Mouse (Mus musculus): ENCODE data around the gene Fam166b.

Gene Fam166b

GRCm38 (mm10) chr4:43427501-43428179 lies 1.3 kb downstream of the Fam166b start:
- no peak for DNase-seq

GRCm38 (mm10) chr4:43426487-43426886 lies 2.4 kb downstream of the Fam166b start:
- DNase-seq = no peak

- DNase-seq = no peak
Observed at GRCm38 (mm10) chr4:43425648-43426380, 3.1 kb downstream of the Fam166b start.

GRCm38 (mm10) chr4:43425197-43425596 lies 3.7 kb downstream of the Fam166b start:
- no peak for DNase-seq

- DNase-seq = no peak
Observed at GRCm38 (mm10) chr4:43424072-43424471, 4.9 kb downstream of the Fam166b start.

GRCm38 (mm10) chr4:43423267-43423934 lies 5.5 kb downstream of the Fam166b start:
- DNase-seq = no peak

- no peak for DNase-seq
Observed at GRCm38 (mm10) chr4:43421632-43422240, 7.2 kb downstream of the Fam166b start.

- DNase-seq = peak; percentile 79
Observed at GRCm38 (mm10) chr4:43420305-43420704, 8.6 kb downstream of the Fam166b start.

GRCm38 (mm10) chr4:43419801-43420281 lies 9.1 kb downstream of the Fam166b start:
- DNase-seq = no peak

GRCm38 (mm10) chr4:43418973-43419656 lies 9.8 kb downstream of the Fam166b start:
- DNase-seq = no peak

GRCm38 (mm10) chr4:43418450-43418849 lies 10.5 kb downstream of the Fam166b start:
- no peak for DNase-seq

- DNase-seq = no peak
Observed at GRCm38 (mm10) chr4:43417269-43418062, 11.5 kb downstream of the Fam166b start.

- DNase-seq = no peak
Observed at GRCm38 (mm10) chr4:43416071-43416490, 12.9 kb downstream of the Fam166b start.

- no peak for DNase-seq
Observed at GRCm38 (mm10) chr4:43415221-43416070, 13.5 kb downstream of the Fam166b start.

GRCm38 (mm10) chr4:43414761-43415160 lies 14.2 kb downstream of the Fam166b start:
- DNase-seq = no peak

- DNase-seq = no peak
Observed at GRCm38 (mm10) chr4:43407071-43407920, 21.6 kb downstream of the Fam166b start.

GRCm38 (mm10) chr4:43406162-43406971 lies 22.6 kb downstream of the Fam166b start:
- peak; percentile 80 for DNase-seq

- no peak for DNase-seq
Observed at GRCm38 (mm10) chr4:43404697-43405096, 24.2 kb downstream of the Fam166b start.

GRCm38 (mm10) chr4:43402212-43402611 lies 26.7 kb downstream of the Fam166b start:
- no peak for DNase-seq
